Mouse (Mus musculus) heart, postnatal 0 days (tissue): ENCODE results near the gene Zfp872. TPM values are rescaled to one million over a fixed set of nuclear protein-coding genes. Genes with fewer than 3 reads are reported as not detected.
"Not testable (repeated sequence)": the region's sequence is repeated elsewhere in the genome, so short reads cannot be mapped to it uniquely, and the experiment has no call there.

Experiments used
- ATAC-seq: fragments of 200-750 bp; cut with Nextera tagmentation; 2 replicates; pipeline ENCODE4 v1.8.0; 2017; ENCODE audit warnings: low read depth, moderate number of reproducible peaks, moderate library complexity; ENCODE audit not compliant: insufficient read depth
- DNase-seq: peaks from one replicate; pipeline ENCODE4 v3.0.0-alpha.2; 2016; ENCODE audit warnings: low spot score
- H3K27ac ChIP-seq: fragments of 300-500 bp; sonication (generic); 2 replicates; pipeline ENCODE4 v1.5.1; 2014; ENCODE audit warnings: low read depth, mild to moderate bottlenecking
- H3K27me3 ChIP-seq: fragments of 300-500 bp; sonication (generic); 2 replicates; pipeline ENCODE4 v1.6.1; 2014; ENCODE audit warnings: low read length, mixed read lengths; ENCODE audit not compliant: control insufficient read depth, insufficient read depth
- H3K36me3 ChIP-seq: fragments of 300-500 bp; sonication (generic); replicated peaks from 2 replicates; pipeline ENCODE4 v1.6.1; 2014; ENCODE audit warnings: low read length, mixed read lengths; ENCODE audit not compliant: control insufficient read depth, insufficient read depth
- H3K4me1 ChIP-seq: fragments of 300-500 bp; sonication (generic); 2 replicates; pipeline ENCODE4 v1.6.1; 2014; ENCODE audit warnings: antibody characterized with exemption; ENCODE audit not compliant: control insufficient read depth, insufficient read depth
- H3K4me2 ChIP-seq: fragments of 300-500 bp; sonication (generic); 2 replicates; pipeline ENCODE4 v1.6.1; 2014; ENCODE audit warnings: low read depth, mild to moderate bottlenecking, low read length, moderate library complexity
- H3K4me3 ChIP-seq: fragments of 300-500 bp; sonication (generic); 2 replicates; pipeline ENCODE4 v1.5.1; 2014; ENCODE audit warnings: low read depth, low read length
- H3K9ac ChIP-seq: fragments of 300-500 bp; sonication (generic); replicated peaks from 2 replicates; pipeline ENCODE4 v1.6.1; 2014; ENCODE audit warnings: low read depth, low read length, mixed read lengths
- H3K9me3 ChIP-seq: fragments of 300-500 bp; sonication (generic); replicated peaks from 2 replicates; pipeline ENCODE4 v1.6.1; 2016; ENCODE audit warnings: low read length; ENCODE audit not compliant: control insufficient read depth
- CTCF ChIP-seq: IDR thresholded peaks from 2 replicates; pipeline ENCODE4 v1.5.1; 2016; ENCODE audit warnings: antibody characterized with exemption, control low read depth, low read depth
- EP300 ChIP-seq: IDR thresholded peaks from 2 replicates; pipeline ENCODE4 v1.6.1; 2016; ENCODE audit warnings: antibody characterized with exemption, low read depth
- WGBS: fragments of 180-500 bp; shearing (Covaris S2); extraction: QIAGEN DNeasy Blood & Tissue Kit; methylation state at CpG from one replicate; pipeline ENCODE4 v1.1.7; 2014; 5-methylcytosine and 5-hydroxymethylcytosine counted together
- polyA plus RNA-seq: library from polyadenylated mRNA; unstranded; fragments of >200 nt; fragmentation: Nextera tagmentation; extraction: Ambion mirVana; gene quantifications from 2 replicates; pipeline ENCODE4 v1.2.1, GENCODE M21; 2015
- total RNA-seq: library from RNA; depleted of rRNA; stranded (reverse); fragments of >200 nt; gene quantifications from 2 replicates; pipeline ENCODE4 v1.2.3, GENCODE M21; 2014; ENCODE audit warnings: low replicate concordance

Zfp872 gene
- total and polyA plus RNA-seq, 2 experiments from 2014 or later: not detected

DNA sequence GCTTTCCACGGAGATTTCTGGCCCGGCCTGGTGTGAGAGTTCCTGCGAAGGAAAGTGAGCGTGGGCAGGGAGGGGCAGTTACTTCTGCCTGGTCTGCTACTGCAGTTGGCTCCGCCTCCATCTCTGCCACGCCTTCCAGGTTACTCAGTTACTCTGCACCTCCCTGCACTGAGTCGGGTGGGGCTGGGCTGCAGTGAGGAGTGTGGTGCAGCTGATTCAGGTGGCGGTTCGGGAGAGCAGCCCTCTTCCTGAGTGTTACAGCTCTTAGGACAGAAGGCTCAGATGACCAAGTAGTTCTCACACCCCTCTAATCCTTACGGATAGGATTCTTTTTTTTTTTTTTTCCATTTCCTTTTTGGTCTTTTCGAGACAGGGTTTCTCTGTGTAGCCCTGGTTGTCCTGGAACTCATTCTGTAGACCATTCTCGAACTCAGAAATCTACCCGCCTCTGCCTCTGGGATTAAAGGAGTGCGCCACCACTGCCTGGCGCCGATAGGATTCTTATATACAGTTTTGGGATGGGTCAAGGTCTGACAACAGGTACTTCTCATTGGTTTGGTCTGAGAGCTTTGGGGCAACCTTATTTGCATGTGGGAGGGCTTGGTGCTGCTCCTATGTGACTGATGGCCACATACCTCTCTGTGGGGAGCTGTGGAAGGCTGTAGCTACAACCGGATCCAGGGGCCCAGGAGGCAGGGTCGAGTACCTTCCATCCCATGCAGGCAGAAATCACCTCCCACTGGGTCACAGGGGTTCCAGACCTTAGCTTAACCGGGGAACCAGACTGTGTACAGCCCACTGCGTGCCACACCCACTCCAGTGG, 38.3 kb upstream of the Zfp872 start:
- TF ChIP-seq CTCF (no peak), EP300 (no peak)
- no peak overlapping the region for H3K9ac ChIP-seq
- ATAC-seq (no peak), DNase-seq (no peak)
- no peak overlapping the region for H3K4me3 ChIP-seq
- H3K27me3 ChIP-seq: no peaks in the 10 kb centered on the region
- H3K9me3 ChIP-seq: no peaks in the 10 kb centered on the region; the same call in none of the 2 replicates
- H3K36me3 ChIP-seq: no peaks in the 10 kb centered on the region
- no peak overlapping the region for H3K27ac ChIP-seq
- H3K4me1 ChIP-seq: no peaks in the 10 kb centered on the region
- 64% methylated on average over 20 of the region's 20 CpGs for WGBS
- H3K4me2 ChIP-seq: no peak overlapping the region

DNA sequence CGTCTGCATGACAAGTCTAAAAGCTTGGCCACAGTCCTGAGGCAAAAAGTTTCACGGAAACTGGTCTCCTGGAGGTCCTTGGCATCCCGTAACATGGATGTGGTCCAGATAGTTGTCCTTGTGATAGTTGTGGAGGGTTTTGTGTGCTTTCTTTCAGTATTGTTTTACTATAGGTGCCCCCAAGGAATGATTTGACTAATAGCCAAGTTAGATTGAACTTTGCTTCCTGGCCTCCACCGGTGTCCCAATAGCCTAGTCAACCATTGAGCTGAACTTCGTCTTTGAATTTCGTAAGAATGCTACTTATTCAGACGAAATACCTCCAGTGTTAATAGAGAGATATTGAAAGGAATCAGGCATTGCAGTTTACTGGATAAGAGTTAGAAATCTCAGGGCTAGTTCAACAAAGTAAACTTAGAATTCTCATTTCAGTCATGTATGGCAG, 37.6 kb upstream of the Zfp872 start:
- H3K9ac ChIP-seq, H3K4me2 ChIP-seq, H3K27me3 ChIP-seq, H3K9me3 ChIP-seq, DNase-seq, ATAC-seq, H3K4me3 ChIP-seq, H3K27ac ChIP-seq, H3K36me3 ChIP-seq, H3K4me1 ChIP-seq: not testable (repeated sequence)
- 72% methylated on average over 7 of the region's 7 CpGs for whole genome bisulfite sequencing

DNA sequence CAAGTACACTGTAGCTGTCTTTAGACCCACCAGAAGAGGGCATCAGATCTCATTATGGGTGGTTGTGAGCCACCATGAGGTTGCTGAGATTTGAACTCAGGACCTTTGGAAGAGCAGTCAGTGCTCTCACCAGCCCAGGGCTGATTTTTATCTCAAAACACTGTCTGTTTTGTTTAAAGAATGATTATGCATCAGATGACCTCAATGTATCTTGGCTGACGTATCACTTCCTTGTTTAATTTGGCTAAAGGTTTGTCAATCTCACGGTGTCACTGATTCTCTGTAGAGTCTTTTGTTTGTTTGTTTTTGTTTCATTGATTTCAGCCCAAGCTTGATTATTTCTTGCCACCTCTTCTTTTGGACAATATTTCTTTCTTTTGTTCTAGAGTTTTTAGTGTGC, 36.9 kb upstream of the Zfp872 start:
- Histone ChIP-seq H3K9me3 (no peaks in the 10 kb centered on the region; the same call in none of the 2 replicates), H3K4me2 (no peak overlapping the region), H3K4me3 (no peak overlapping the region), H3K27me3 (no peaks in the 10 kb centered on the region), H3K27ac (no peak overlapping the region), H3K36me3 (no peaks in the 10 kb centered on the region), H3K9ac (no peak overlapping the region), H3K4me1 (no peaks in the 10 kb centered on the region)
- ATAC-seq (no peak), DNase-seq (no peak)
- 76% methylated on average over 2 of the region's 2 CpGs for WGBS
- no peak for TF ChIP-seq CTCF
- TF ChIP-seq EP300: no peak

DNA sequence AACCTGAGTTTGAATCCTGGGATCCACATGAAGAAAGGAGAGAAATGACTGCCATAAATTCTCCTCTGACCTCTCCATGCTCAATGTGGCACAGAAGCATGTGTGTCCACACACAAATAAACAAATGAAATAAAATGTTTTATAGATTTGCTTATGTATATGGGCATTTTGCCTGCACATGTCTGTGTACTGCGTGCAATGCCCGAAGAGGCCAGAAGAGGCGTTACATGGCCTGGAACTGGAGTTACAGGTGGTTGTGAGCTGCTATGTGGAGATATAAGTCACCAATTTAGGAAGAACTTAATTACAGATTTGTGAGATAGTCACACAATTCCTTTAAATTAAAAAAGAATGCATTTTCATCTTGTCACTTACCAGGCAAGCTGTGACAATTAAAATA, 34.1 kb upstream of the Zfp872 start:
- Histone ChIP-seq H3K4me3 (no peak overlapping the region), H3K36me3 (no peaks in the 10 kb centered on the region; the same call in 1 of the 2 replicates), H3K4me2 (no peak overlapping the region), H3K27ac (no peak overlapping the region), H3K9ac (no peak overlapping the region), H3K9me3 (no peaks in the 10 kb centered on the region; the same call in 1 of the 2 replicates), H3K4me1 (peaks cover 4% of the 10 kb centered on the region; the same call in 1 of the 2 replicates), H3K27me3 (no peaks in the 10 kb centered on the region)
- TF ChIP-seq EP300: no peak
- TF ChIP-seq CTCF: no peak
- DNase-seq: no peak
- ATAC-seq: no peak
- 80% methylated on average over 3 of the region's 3 CpGs for WGBS

DNA sequence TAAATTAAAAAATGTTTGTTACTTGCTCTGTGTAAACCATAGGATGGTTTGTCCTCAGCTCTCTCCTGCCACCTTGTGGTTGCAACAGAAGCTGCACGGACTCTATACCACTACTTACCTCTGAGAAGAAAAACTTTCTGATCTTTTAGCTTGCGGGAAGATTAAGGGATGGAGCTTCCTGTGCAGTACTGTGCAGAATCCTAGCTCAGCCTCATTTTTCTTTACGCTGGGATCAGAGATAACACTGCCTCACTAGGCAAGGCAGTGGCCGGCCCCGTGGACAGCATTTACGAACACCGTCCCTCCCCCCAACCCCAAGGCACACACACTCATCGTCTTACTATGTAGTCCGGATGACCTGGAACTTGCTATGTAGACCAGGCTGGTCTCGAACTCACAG, 32.3 kb upstream of the Zfp872 start:
- Histone ChIP-seq H3K27me3 (no peaks in the 10 kb centered on the region), H3K36me3 (no peaks in the 10 kb centered on the region; the same call in 1 of the 2 replicates), H3K9me3 (no peaks in the 10 kb centered on the region), H3K4me1 (peaks cover 4% of the 10 kb centered on the region; the same call in 1 of the 2 replicates), H3K4me2 (peak overlapping the region; percentile 46), H3K27ac (no peak overlapping the region), H3K4me3 (peak overlapping the region; percentile 12; the same call in 1 of the 2 replicates), H3K9ac (no peak overlapping the region)
- 6% methylated on average over 10 of the region's 10 CpGs for WGBS
- TF ChIP-seq CTCF (peak; percentile 81), EP300 (no peak)
- ATAC-seq (0 out of 2 replicates have a peak, but pooled peaks have one; percentile 12), DNase-seq (peak; percentile 67)
